Mouse (Mus musculus): ENCODE measurements around the gene Pet100.

- no peak for TF ChIP-seq CHD2 (IDR thresholded peaks at IDR 0.05; ENCODE audit: low read depth, low read length)
- no peak for TF ChIP-seq MAFK (IDR thresholded peaks at IDR 0.05; ENCODE audit: insufficient read depth, low read depth, low read length)
Measured at GRCm38 (mm10) chr8:3674671-3675070, 53.3 kb downstream of the Pet100 start.

Measured in ES-E14 (cell line).